Mouse (Mus musculus): ENCODE measurements around the gene Rpp30.

DNA sequence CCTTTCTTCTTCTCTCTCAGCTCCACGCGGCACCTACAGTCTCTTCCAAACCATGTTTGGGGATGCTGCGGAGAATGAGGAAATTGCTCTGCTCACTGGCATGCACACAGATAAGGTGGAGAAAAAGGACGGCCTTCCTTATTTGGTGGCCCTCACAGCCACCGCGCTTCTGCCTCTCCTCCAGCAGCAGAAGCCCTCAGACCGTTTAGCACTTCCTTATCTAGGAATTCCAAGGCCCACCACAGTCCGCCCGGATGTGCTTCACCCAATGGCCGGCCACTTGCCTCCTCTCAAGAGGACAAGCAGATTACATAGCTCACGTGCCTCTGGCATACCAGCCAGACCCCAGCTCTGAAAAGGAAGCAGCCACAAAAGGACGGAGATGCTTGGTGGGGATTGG, 46.1 kb downstream of the Rpp30 start:
- no peak for TF ChIP-seq TAL1 (IDR thresholded peaks at IDR 0.05; ENCODE audit: low read length)
- no peak for TF ChIP-seq GATA1 (IDR thresholded peaks at IDR 0.05; ENCODE audit: low read length)

Data from erythroblast, embryonic 14.5 days (primary cell).